Mouse (Mus musculus): ENCODE measurements around the gene AC134908.4. TPM values are rescaled to one million over a fixed set of nuclear protein-coding genes. Genes with fewer than 3 reads are reported as not detected.

Gene AC134908.4
- polyA plus RNA-seq, 1 experiment from 2014 or later = not detected

DNA sequence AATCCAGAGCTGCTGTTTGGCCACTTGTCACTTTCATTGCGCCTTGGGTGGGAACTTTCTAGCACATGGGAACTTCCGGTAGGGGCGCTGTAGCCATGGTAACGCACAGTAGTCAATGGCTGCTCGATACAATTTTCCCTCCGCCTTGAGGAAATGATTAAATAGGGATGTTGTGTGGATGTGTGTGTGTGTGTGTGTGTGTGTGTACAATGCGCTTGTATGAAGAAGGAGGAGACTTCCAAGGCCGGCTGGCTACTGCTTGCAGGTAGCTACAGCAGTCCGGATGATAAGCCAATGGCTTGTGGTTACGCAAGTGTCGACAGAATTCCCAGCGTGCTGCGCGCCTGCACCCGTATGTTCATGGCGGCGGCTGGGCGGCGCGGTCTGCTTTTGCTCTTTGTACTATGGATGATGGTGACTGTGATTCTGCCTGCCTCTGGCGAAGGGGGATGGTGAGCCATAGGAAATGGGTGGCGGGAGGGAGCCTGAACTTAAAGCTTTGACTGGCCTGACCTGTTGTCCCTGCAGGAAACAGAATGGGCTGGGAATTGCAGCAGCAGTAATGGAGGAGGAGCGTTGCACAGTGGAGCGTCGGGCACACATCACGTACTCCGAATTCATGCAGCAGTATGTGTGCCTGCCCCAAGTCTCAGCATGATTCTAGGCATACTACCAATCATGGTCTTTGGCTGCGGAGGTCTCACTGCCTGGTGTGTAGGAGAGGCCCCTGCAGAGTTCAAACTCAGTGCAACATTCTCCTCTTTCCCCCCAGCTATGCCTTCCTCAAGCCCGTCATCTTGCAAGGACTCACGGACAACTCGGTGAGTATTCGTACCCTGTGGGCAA is 33.5 kb upstream of the AC134908.4 start, which contains the start of gene Jmjd8:
Gene Jmjd8, plus strand, starts transcription at position 156 of the 846 bp plus-strand sequence.
- Histone ChIP-seq H3K4me2 (ENCODE audit: low read depth, low read length) (peak within 1 kb of the TSS; percentile 76), H3K4me1 (ENCODE audit: control insufficient read depth, insufficient read depth, low read length) (peaks cover 36% of the 10 kb centered on the region), H3K9me3 (ENCODE audit: control insufficient read depth, low read length) (no peaks in the 10 kb centered on the region), H3K27me3 (replicated peaks; ENCODE audit: control insufficient read depth, insufficient read depth, low read length) (no peaks in the 10 kb centered on the region), H3K36me3 (ENCODE audit: control insufficient read depth, insufficient read depth, low read length) (peaks cover 45% of the 10 kb centered on the region), H3K27ac (replicated peaks; ENCODE audit: low read depth, low read length) (peak within 1 kb of the TSS; percentile 90), H3K4me3 (ENCODE audit: low read depth, low read length) (peak within 1 kb of the TSS; percentile 52), H3K9ac (ENCODE audit: low read depth, low read length) (peak within 1 kb of the TSS; percentile 76)
- peak; percentile 94 for DNase-seq (ENCODE audit: low spot score)
- peak; percentile 62 for ATAC-seq (ENCODE audit: low read depth)
- 2% methylated on average over 32 of the region's 32 CpGs for WGBS

DNA sequence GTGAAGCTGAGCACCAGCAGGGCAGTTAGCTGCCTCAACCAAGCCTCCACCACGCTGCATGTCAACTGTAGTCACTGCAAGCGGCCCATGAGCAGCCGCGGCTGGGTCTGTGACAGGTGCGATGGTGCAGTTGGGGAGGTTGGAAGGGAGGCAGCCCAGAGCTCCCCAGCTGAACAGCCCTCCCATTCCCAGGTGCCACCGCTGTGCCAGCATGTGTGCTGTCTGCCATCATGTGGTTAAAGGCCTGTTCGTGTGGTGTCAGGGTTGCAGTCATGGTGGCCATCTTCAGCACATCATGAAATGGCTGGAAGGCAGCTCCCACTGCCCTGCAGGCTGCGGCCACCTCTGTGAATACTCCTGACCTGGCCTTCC is 32.8 kb upstream of the AC134908.4 start:
- peaks cover 35% of the 10 kb centered on the region for H3K4me1 ChIP-seq (ENCODE audit: control insufficient read depth, insufficient read depth, low read length)
- H3K4me2 ChIP-seq (ENCODE audit: low read depth, low read length) = peak overlapping the region; percentile 76
- H3K27ac ChIP-seq (replicated peaks; ENCODE audit: low read depth, low read length) = no peak overlapping the region; the same call in 1 of the 2 replicates
- peaks cover 45% of the 10 kb centered on the region for H3K36me3 ChIP-seq (ENCODE audit: control insufficient read depth, insufficient read depth, low read length)
- ATAC-seq (ENCODE audit: low read depth) = no peak
- H3K9me3 ChIP-seq (ENCODE audit: control insufficient read depth, low read length) = no peaks in the 10 kb centered on the region
- H3K4me3 ChIP-seq (ENCODE audit: low read depth, low read length) = peak overlapping the region; percentile 52
- WGBS = 81% methylated on average over 8 of the region's 8 CpGs
- DNase-seq (ENCODE audit: low spot score) = no peak
- H3K9ac ChIP-seq (ENCODE audit: low read depth, low read length) = peak overlapping the region; percentile 76; the same call in 1 of the 2 replicates
- H3K27me3 ChIP-seq (replicated peaks; ENCODE audit: control insufficient read depth, insufficient read depth, low read length) = no peaks in the 10 kb centered on the region

DNA sequence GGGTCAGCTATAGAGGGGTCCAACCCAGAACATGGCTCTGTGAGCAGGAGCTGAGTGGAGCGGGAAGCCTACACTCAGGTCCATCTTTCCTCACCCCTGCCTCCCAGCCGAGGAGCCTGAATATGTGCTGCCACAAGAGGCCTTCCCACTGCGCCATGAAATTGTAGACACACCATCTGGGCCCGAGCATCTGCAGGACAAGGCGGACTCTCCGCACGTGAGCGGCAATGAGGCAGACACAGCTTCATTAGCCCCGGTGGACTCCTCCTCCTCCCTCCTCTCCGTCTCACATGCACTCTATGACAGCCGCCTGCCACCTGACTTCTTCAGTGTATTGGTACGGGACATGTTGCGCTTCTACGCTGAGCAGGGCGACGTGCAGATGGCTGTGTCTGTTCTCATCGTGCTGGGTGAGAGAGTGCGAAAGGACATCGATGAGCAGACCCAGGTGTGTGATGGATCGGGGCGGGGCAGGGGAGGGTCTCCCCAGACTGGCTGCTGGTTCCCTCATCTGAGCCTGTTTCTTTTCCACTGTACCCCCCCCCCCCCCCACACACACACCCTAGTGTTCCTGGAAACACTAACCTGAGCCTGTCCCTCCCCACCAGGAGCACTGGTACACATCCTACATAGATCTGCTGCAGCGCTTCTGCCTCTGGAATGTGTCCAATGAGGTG is 32.2 kb upstream of the AC134908.4 start:
- Histone ChIP-seq H3K27me3 (replicated peaks; ENCODE audit: control insufficient read depth, insufficient read depth, low read length) (no peaks in the 10 kb centered on the region), H3K9me3 (ENCODE audit: control insufficient read depth, low read length) (no peaks in the 10 kb centered on the region), H3K27ac (replicated peaks; ENCODE audit: low read depth, low read length) (no peak overlapping the region), H3K4me2 (ENCODE audit: low read depth, low read length) (no peak overlapping the region), H3K4me1 (ENCODE audit: control insufficient read depth, insufficient read depth, low read length) (peaks cover 35% of the 10 kb centered on the region), H3K36me3 (ENCODE audit: control insufficient read depth, insufficient read depth, low read length) (peaks cover 45% of the 10 kb centered on the region), H3K4me3 (ENCODE audit: low read depth, low read length) (no peak overlapping the region), H3K9ac (ENCODE audit: low read depth, low read length) (no peak overlapping the region)
- no peak for DNase-seq (ENCODE audit: low spot score)
- ATAC-seq (ENCODE audit: low read depth) = no peak
- 93% methylated on average over 19 of the region's 22 CpGs for WGBS

- H3K27ac ChIP-seq (replicated peaks; ENCODE audit: low read depth, low read length) = no peak overlapping the region
- WGBS = 97% methylated on average over 13 of the region's 13 CpGs
- no peak overlapping the region for H3K4me3 ChIP-seq (ENCODE audit: low read depth, low read length)
- no peak overlapping the region for H3K4me2 ChIP-seq (ENCODE audit: low read depth, low read length)
- ATAC-seq (ENCODE audit: low read depth) (no peak), DNase-seq (ENCODE audit: low spot score) (no peak)
- no peak overlapping the region for H3K9ac ChIP-seq (ENCODE audit: low read depth, low read length)
- H3K27me3 ChIP-seq (replicated peaks; ENCODE audit: control insufficient read depth, insufficient read depth, low read length) = no peaks in the 10 kb centered on the region
- H3K4me1 ChIP-seq (ENCODE audit: control insufficient read depth, insufficient read depth, low read length) = peaks cover 34% of the 10 kb centered on the region
- H3K9me3 ChIP-seq (ENCODE audit: control insufficient read depth, low read length) = no peaks in the 10 kb centered on the region
- peaks cover 45% of the 10 kb centered on the region for H3K36me3 ChIP-seq (ENCODE audit: control insufficient read depth, insufficient read depth, low read length)
Observed at GRCm38 (mm10) chr17:25827011-25827410, 31.6 kb upstream of the AC134908.4 start.

DNA sequence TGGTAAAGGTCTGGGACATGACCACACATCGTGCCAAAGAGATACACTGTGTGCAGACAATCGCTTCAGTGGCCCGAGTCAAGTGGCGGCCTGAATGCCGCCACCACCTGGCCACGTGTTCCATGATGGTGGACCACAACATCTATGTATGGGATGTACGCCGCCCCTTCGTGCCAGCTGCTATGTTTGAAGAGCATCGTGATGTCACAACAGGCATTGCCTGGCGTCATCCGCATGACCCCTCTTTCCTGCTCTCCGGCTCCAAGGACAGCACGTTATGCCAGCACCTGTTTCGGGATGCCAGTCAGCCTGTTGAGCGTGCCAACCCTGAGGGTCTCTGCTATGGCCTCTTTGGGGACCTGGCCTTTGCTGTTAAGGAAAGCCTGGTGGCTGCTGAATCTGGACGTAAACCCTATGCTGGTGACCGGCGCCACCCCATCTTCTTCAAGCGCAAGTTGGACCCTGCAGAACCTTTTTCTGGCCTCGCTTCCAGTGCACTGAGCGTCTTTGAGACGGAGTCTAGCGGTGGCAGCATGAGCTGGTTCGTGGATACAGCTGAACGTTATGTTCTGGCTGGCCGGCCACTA is 30.6 kb upstream of the AC134908.4 start:
- Histone ChIP-seq H3K9me3 (ENCODE audit: control insufficient read depth, low read length) (no peaks in the 10 kb centered on the region), H3K27me3 (replicated peaks; ENCODE audit: control insufficient read depth, insufficient read depth, low read length) (peaks cover 2% of the 10 kb centered on the region; the same call in 1 of the 2 replicates), H3K4me1 (ENCODE audit: control insufficient read depth, insufficient read depth, low read length) (peaks cover 25% of the 10 kb centered on the region), H3K36me3 (ENCODE audit: control insufficient read depth, insufficient read depth, low read length) (peaks cover 38% of the 10 kb centered on the region), H3K4me2 (ENCODE audit: low read depth, low read length) (no peak overlapping the region), H3K27ac (replicated peaks; ENCODE audit: low read depth, low read length) (no peak overlapping the region), H3K9ac (ENCODE audit: low read depth, low read length) (no peak overlapping the region), H3K4me3 (ENCODE audit: low read depth, low read length) (no peak overlapping the region)
- ATAC-seq (ENCODE audit: low read depth) = no peak
- 94% methylated on average over 27 of the region's 27 CpGs for WGBS
- DNase-seq (ENCODE audit: low spot score) = no peak

- no peak overlapping the region for H3K9ac ChIP-seq (ENCODE audit: low read depth, low read length)
Observed at GRCm38 (mm10) chr17:25825311-25825710, 29.9 kb upstream of the AC134908.4 start.

GRCm38 (mm10) chr17:25824362-25825142 is 29.1 kb upstream of the AC134908.4 start:
- Histone ChIP-seq H3K27me3 (replicated peaks; ENCODE audit: control insufficient read depth, insufficient read depth, low read length) (peaks cover 17% of the 10 kb centered on the region), H3K27ac (replicated peaks; ENCODE audit: low read depth, low read length) (no peak overlapping the region), H3K4me1 (ENCODE audit: control insufficient read depth, insufficient read depth, low read length) (peaks cover 13% of the 10 kb centered on the region), H3K9ac (ENCODE audit: low read depth, low read length) (peak overlapping the region; percentile 76), H3K9me3 (ENCODE audit: control insufficient read depth, low read length) (no peaks in the 10 kb centered on the region), H3K4me3 (ENCODE audit: low read depth, low read length) (peak overlapping the region; percentile 74), H3K36me3 (ENCODE audit: control insufficient read depth, insufficient read depth, low read length) (peaks cover 23% of the 10 kb centered on the region), H3K4me2 (ENCODE audit: low read depth, low read length) (peak overlapping the region; percentile 98)
- no peak for ATAC-seq (ENCODE audit: low read depth)
- DNase-seq (ENCODE audit: low spot score) = no peak
- WGBS = 76% methylated on average over 15 of the region's 17 CpGs

More at GRCm38 (mm10) chr17:25825311-25825710, 29.9 kb upstream of the AC134908.4 start:
- peaks cover 30% of the 10 kb centered on the region for H3K36me3 ChIP-seq (ENCODE audit: control insufficient read depth, insufficient read depth, low read length)
- no peak overlapping the region for H3K27ac ChIP-seq (replicated peaks; ENCODE audit: low read depth, low read length)
- no peak overlapping the region for H3K4me3 ChIP-seq (ENCODE audit: low read depth, low read length)
- H3K4me1 ChIP-seq (ENCODE audit: control insufficient read depth, insufficient read depth, low read length) = peaks cover 18% of the 10 kb centered on the region
- no peaks in the 10 kb centered on the region for H3K9me3 ChIP-seq (ENCODE audit: control insufficient read depth, low read length)
- no peak for ATAC-seq (ENCODE audit: low read depth)
- peaks cover 9% of the 10 kb centered on the region for H3K27me3 ChIP-seq (replicated peaks; ENCODE audit: control insufficient read depth, insufficient read depth, low read length)
- WGBS = 88% methylated on average over 6 of the region's 6 CpGs
- no peak overlapping the region for H3K4me2 ChIP-seq (ENCODE audit: low read depth, low read length)
- no peak for DNase-seq (ENCODE audit: low spot score)

DNA sequence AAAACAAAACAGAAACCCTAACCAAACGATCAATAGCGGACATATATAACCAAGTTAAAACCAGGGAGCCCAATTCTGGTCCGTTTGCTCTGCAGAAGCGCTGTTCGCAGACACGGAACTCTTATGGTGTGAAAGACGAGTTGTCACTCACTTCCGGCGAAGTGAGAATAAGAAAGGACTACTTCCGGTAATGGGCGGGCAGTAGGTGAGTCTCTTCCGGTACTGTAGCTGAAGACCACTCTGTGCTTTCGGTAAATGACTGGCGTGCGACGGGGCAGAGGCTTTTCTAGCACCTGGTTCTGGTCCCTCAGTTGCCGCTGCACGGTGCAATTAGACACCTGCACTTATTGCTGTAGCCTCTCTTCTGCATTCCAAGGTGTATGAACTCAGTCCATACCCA is 28.0 kb upstream of the AC134908.4 start, which contains the start of gene Wdr24:
Gene Wdr24, plus strand, starts transcription at position 176 of the 400 bp plus-strand sequence.
- peak within 1 kb of the TSS; percentile 29; the same call in 1 of the 2 replicates for H3K27ac ChIP-seq (replicated peaks; ENCODE audit: low read depth, low read length)

More for the DNA sequence above, 28.0 kb upstream of the AC134908.4 start, which contains the start of gene Wdr24:
- peak; percentile 79 for ATAC-seq (ENCODE audit: low read depth)
- Histone ChIP-seq H3K4me1 (ENCODE audit: control insufficient read depth, insufficient read depth, low read length) (peaks cover 12% of the 10 kb centered on the region), H3K4me3 (ENCODE audit: low read depth, low read length) (peak within 1 kb of the TSS; percentile 74), H3K9me3 (ENCODE audit: control insufficient read depth, low read length) (no peaks in the 10 kb centered on the region), H3K4me2 (ENCODE audit: low read depth, low read length) (peak within 1 kb of the TSS; percentile 98), H3K36me3 (ENCODE audit: control insufficient read depth, insufficient read depth, low read length) (peaks cover 23% of the 10 kb centered on the region), H3K27me3 (replicated peaks; ENCODE audit: control insufficient read depth, insufficient read depth, low read length) (peaks cover 28% of the 10 kb centered on the region), H3K9ac (ENCODE audit: low read depth, low read length) (peak within 1 kb of the TSS; percentile 76)
- WGBS = 0% methylated on average over 18 of the region's 18 CpGs
- peak; percentile 95 for DNase-seq (ENCODE audit: low spot score)

Data from embryonic facial prominence, embryonic 14.5 days (tissue).